Mouse (Mus musculus): ENCODE data around the gene Calml4. TPM values are rescaled to one million over a fixed set of nuclear protein-coding genes. Genes with fewer than 3 reads are reported as not detected.

Calml4 gene
- polyA plus RNA-seq, 1 experiment from 2014 or later, result 32.8 TPM

GRCm38 (mm10) chr9:62876966-62877616, 19.2 kb downstream of the Calml4 start:
- Histone ChIP-seq H3K4me1 (replicated peaks; ENCODE audit: control insufficient read depth, insufficient read depth, low read length) (no peaks in the 10 kb centered on the region), H3K27me3 (ENCODE audit: control insufficient read depth, insufficient read depth, low read length) (no peaks in the 10 kb centered on the region), H3K9ac (no peak overlapping the region), H3K27ac (no peak overlapping the region), H3K36me3 (replicated peaks; ENCODE audit: control insufficient read depth, insufficient read depth) (peaks cover 19% of the 10 kb centered on the region), H3K9me3 (ENCODE audit: control insufficient read depth, low read length) (no peaks in the 10 kb centered on the region), H3K4me3 (replicated peaks; ENCODE audit: low read length) (no peak overlapping the region), H3K4me2 (replicated peaks) (no peak overlapping the region)
- no peak for DNase-seq (ENCODE audit: low spot score)
- no peak for ATAC-seq (ENCODE audit: low FRiP score)
- WGBS, result 90% methylated on average over 7 of the region's 7 CpGs

- Histone ChIP-seq H3K9ac (no peak overlapping the region), H3K27me3 (ENCODE audit: control insufficient read depth, insufficient read depth, low read length) (no peaks in the 10 kb centered on the region), H3K9me3 (ENCODE audit: control insufficient read depth, low read length) (no peaks in the 10 kb centered on the region), H3K4me2 (replicated peaks) (no peak overlapping the region), H3K36me3 (replicated peaks; ENCODE audit: control insufficient read depth, insufficient read depth) (peaks cover 26% of the 10 kb centered on the region), H3K4me3 (replicated peaks; ENCODE audit: low read length) (no peak overlapping the region), H3K27ac (no peak overlapping the region), H3K4me1 (replicated peaks; ENCODE audit: control insufficient read depth, insufficient read depth, low read length) (no peaks in the 10 kb centered on the region)
- 88% methylated on average over 2 of the region's 2 CpGs for WGBS
- DNase-seq (ENCODE audit: low spot score), result no peak
- ATAC-seq (ENCODE audit: low FRiP score), result no peak
Observed at GRCm38 (mm10) chr9:62877825-62878224, 19.9 kb downstream of the Calml4 start.

DNA sequence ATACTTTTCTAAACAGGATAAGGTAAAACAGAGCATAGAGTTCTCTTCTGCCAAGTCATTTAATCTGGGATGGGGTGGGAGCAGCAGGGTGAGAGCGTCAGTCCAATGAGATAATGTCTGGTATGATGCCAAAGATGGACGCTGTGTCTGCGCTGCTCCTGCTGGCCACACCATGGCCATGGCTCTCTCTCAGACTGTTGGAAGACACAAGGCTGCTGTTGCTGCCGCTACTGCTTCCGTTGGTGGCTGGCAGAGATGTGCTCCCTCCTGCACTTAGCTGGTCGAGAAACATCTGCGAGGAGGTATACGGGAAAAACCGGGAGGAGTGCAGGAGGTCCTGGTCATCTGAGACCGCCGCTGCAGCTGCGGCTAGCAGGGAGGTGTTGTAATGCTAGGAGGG, 24.0 kb downstream of the Calml4 start:
- no peak overlapping the region for H3K27ac ChIP-seq
- no peaks in the 10 kb centered on the region for H3K9me3 ChIP-seq (ENCODE audit: control insufficient read depth, low read length)
- DNase-seq (ENCODE audit: low spot score), result no peak

GRCm38 (mm10) chr9:62894486-62894885, 36.6 kb downstream of the Calml4 start:
- DNase-seq (ENCODE audit: low spot score) (no peak), ATAC-seq (ENCODE audit: low FRiP score) (no peak)
- H3K27me3 ChIP-seq (ENCODE audit: control insufficient read depth, insufficient read depth, low read length), result no peaks in the 10 kb centered on the region
- no peak overlapping the region for H3K27ac ChIP-seq
- WGBS, result 77% methylated on average over 1 of the region's 1 CpGs
- no peak overlapping the region for H3K4me3 ChIP-seq (replicated peaks; ENCODE audit: low read length)
- H3K4me1 ChIP-seq (replicated peaks; ENCODE audit: control insufficient read depth, insufficient read depth, low read length), result no peaks in the 10 kb centered on the region
- no peak overlapping the region for H3K4me2 ChIP-seq (replicated peaks)
- no peak overlapping the region for H3K9ac ChIP-seq
- no peaks in the 10 kb centered on the region for H3K9me3 ChIP-seq (ENCODE audit: control insufficient read depth, low read length)
- peaks cover 51% of the 10 kb centered on the region for H3K36me3 ChIP-seq (replicated peaks; ENCODE audit: control insufficient read depth, insufficient read depth)

More for the DNA sequence above, 24.0 kb downstream of the Calml4 start:
- 86% methylated on average over 12 of the region's 12 CpGs for WGBS
- Histone ChIP-seq H3K27me3 (ENCODE audit: control insufficient read depth, insufficient read depth, low read length) (no peaks in the 10 kb centered on the region), H3K9ac (no peak overlapping the region), H3K4me3 (replicated peaks; ENCODE audit: low read length) (no peak overlapping the region), H3K4me1 (replicated peaks; ENCODE audit: control insufficient read depth, insufficient read depth, low read length) (no peaks in the 10 kb centered on the region), H3K36me3 (replicated peaks; ENCODE audit: control insufficient read depth, insufficient read depth) (peaks cover 59% of the 10 kb centered on the region), H3K4me2 (replicated peaks) (no peak overlapping the region)
- ATAC-seq (ENCODE audit: low FRiP score), result no peak

DNA sequence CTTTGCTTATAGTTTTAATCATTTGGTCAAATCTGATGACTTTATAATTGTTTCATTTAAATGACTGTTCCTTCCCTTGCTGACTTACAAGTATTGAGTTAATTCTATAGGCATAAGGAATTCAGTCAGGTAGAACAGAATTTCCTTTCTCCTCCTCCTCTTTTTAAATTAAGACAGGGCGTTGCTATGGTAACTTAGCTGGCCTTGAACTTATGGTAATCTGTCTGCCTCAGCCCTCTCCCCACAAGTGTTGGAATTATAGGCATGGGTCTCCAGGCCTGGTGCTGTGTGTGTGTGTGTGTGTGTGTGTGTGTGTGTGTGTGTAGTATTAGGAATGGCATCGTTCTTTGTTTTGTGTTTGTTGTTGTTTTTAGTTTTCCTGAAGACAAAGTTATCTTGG, 43.9 kb downstream of the Calml4 start:
- Histone ChIP-seq H3K9ac (no peak overlapping the region), H3K36me3 (replicated peaks; ENCODE audit: control insufficient read depth, insufficient read depth) (peaks cover 15% of the 10 kb centered on the region; the same call in 1 of the 2 replicates), H3K27me3 (ENCODE audit: control insufficient read depth, insufficient read depth, low read length) (no peaks in the 10 kb centered on the region), H3K4me1 (replicated peaks; ENCODE audit: control insufficient read depth, insufficient read depth, low read length) (no peaks in the 10 kb centered on the region), H3K4me3 (replicated peaks; ENCODE audit: low read length) (no peak overlapping the region), H3K4me2 (replicated peaks) (no peak overlapping the region), H3K9me3 (ENCODE audit: control insufficient read depth, low read length) (no peaks in the 10 kb centered on the region), H3K27ac (no peak overlapping the region)
- ATAC-seq (ENCODE audit: low FRiP score), result no peak
- 70% methylated on average over 2 of the region's 2 CpGs for WGBS
- DNase-seq (ENCODE audit: low spot score), result no peak

- no peaks in the 10 kb centered on the region for H3K4me1 ChIP-seq (replicated peaks; ENCODE audit: control insufficient read depth, insufficient read depth, low read length)
- H3K4me3 ChIP-seq (replicated peaks; ENCODE audit: low read length), result no peak overlapping the region
- H3K27me3 ChIP-seq (ENCODE audit: control insufficient read depth, insufficient read depth, low read length), result no peaks in the 10 kb centered on the region
- 99% methylated on average over 2 of the region's 2 CpGs for WGBS
- no peak overlapping the region for H3K27ac ChIP-seq
- no peak for ATAC-seq (ENCODE audit: low FRiP score)
- DNase-seq (ENCODE audit: low spot score), result no peak
- no peak overlapping the region for H3K4me2 ChIP-seq (replicated peaks)
- peaks cover 15% of the 10 kb centered on the region; the same call in 1 of the 2 replicates for H3K36me3 ChIP-seq (replicated peaks; ENCODE audit: control insufficient read depth, insufficient read depth)
- no peak overlapping the region for H3K9ac ChIP-seq
- no peaks in the 10 kb centered on the region for H3K9me3 ChIP-seq (ENCODE audit: control insufficient read depth, low read length)
Observed at GRCm38 (mm10) chr9:62903841-62904240, 46.0 kb downstream of the Calml4 start.

- no peaks in the 10 kb centered on the region for H3K27me3 ChIP-seq (ENCODE audit: control insufficient read depth, insufficient read depth, low read length)
- no peak for DNase-seq (ENCODE audit: low spot score)
- WGBS, result 94% methylated on average over 8 of the region's 8 CpGs
Observed at GRCm38 (mm10) chr9:62905039-62905438, 47.2 kb downstream of the Calml4 start.

DNA sequence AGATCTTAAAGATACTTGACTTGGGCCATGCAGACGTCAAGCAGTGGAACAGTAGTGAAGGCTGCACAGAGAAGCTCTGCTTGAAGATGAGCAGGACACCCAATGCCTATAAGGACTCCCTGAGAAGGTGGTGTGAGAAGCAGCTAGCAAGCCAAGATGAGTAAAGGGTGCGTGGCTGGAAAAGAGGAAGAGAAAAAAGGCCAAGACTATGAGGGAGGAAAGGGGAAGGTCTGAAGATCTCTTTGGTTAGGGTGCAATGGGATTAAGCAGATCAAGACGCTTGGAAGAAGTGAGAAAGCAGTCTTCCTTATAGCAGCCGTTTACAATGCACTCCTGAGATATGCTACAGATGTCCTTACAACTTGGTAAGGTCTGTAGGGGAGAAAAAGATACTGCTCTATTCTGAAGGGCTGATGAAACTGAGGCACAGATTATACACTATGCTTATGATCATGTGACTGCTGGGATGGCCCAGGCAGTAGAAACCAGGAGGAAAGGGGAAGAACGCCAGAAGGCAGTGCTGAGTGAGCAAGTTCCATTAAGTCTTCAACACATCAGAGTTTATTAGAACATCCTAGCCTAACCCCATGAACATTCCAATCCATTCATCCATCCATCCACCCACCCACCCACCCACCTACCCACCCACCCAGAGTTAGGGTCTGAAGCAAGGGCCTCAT, 55.6 kb downstream of the Calml4 start:
- Histone ChIP-seq H3K36me3 (replicated peaks; ENCODE audit: control insufficient read depth, insufficient read depth) (peaks cover 43% of the 10 kb centered on the region), H3K4me2 (replicated peaks) (no peak overlapping the region), H3K27me3 (ENCODE audit: control insufficient read depth, insufficient read depth, low read length) (no peaks in the 10 kb centered on the region), H3K4me1 (replicated peaks; ENCODE audit: control insufficient read depth, insufficient read depth, low read length) (no peaks in the 10 kb centered on the region), H3K27ac (no peak overlapping the region), H3K9me3 (ENCODE audit: control insufficient read depth, low read length) (peaks cover 9% of the 10 kb centered on the region; the same call in 1 of the 2 replicates), H3K9ac (no peak overlapping the region), H3K4me3 (replicated peaks; ENCODE audit: low read length) (no peak overlapping the region)
- no peak for ATAC-seq (ENCODE audit: low FRiP score)
- DNase-seq (ENCODE audit: low spot score), result no peak
- 90% methylated on average over 5 of the region's 5 CpGs for WGBS

More at GRCm38 (mm10) chr9:62905039-62905438, 47.2 kb downstream of the Calml4 start:
- no peaks in the 10 kb centered on the region for H3K4me1 ChIP-seq (replicated peaks; ENCODE audit: control insufficient read depth, insufficient read depth, low read length)
- no peak for ATAC-seq (ENCODE audit: low FRiP score)
- no peak overlapping the region for H3K27ac ChIP-seq
- H3K9me3 ChIP-seq (ENCODE audit: control insufficient read depth, low read length), result no peaks in the 10 kb centered on the region
- no peak overlapping the region for H3K9ac ChIP-seq
- H3K36me3 ChIP-seq (replicated peaks; ENCODE audit: control insufficient read depth, insufficient read depth), result peaks cover 15% of the 10 kb centered on the region
- no peak overlapping the region for H3K4me2 ChIP-seq (replicated peaks)
- H3K4me3 ChIP-seq (replicated peaks; ENCODE audit: low read length), result no peak overlapping the region

- WGBS, result 94% methylated on average over 1 of the region's 1 CpGs
- no peaks in the 10 kb centered on the region for H3K27me3 ChIP-seq (ENCODE audit: control insufficient read depth, insufficient read depth, low read length)
- no peak for ATAC-seq (ENCODE audit: low FRiP score)
Observed at GRCm38 (mm10) chr9:62917059-62917458, 59.2 kb downstream of the Calml4 start.

More at GRCm38 (mm10) chr9:62917059-62917458, 59.2 kb downstream of the Calml4 start:
- peaks cover 9% of the 10 kb centered on the region; the same call in 1 of the 2 replicates for H3K9me3 ChIP-seq (ENCODE audit: control insufficient read depth, low read length)
- H3K27ac ChIP-seq, result no peak overlapping the region
- H3K36me3 ChIP-seq (replicated peaks; ENCODE audit: control insufficient read depth, insufficient read depth), result peaks cover 39% of the 10 kb centered on the region
- H3K4me3 ChIP-seq (replicated peaks; ENCODE audit: low read length), result no peak overlapping the region
- H3K9ac ChIP-seq, result no peak overlapping the region
- no peak for DNase-seq (ENCODE audit: low spot score)
- no peaks in the 10 kb centered on the region for H3K4me1 ChIP-seq (replicated peaks; ENCODE audit: control insufficient read depth, insufficient read depth, low read length)
- no peak overlapping the region for H3K4me2 ChIP-seq (replicated peaks)
